Mouse (Mus musculus) liver, embryonic 13.5 days (tissue): ENCODE measurements around the gene Rnf20. TPM values are rescaled to one million over a fixed set of nuclear protein-coding genes. Genes with fewer than 3 reads are reported as not detected.

Experiments
- polyA plus RNA-seq: library from polyadenylated mRNA; unstranded; fragments of >200 nt; fragmentation: Nextera tagmentation; extraction: Ambion mirVana; gene quantifications from 2 replicates; pipeline ENCODE4 v1.2.1, GENCODE M21; 2015

Rnf20 gene
- polyA plus RNA-seq, 1 experiment from 2014 or later, result 17.0 TPM

Other genes starting within 250 kb of the Rnf20 start
- gene Acnat2, start 223.9 kb upstream of the Rnf20 start, polyA plus RNA-seq, result 0.36 and 0.43 TPM in 2 replicates
- 0.24 and 0.52 TPM in 2 replicates for gene Acnat1, start 158.1 kb upstream of the Rnf20 start, polyA plus RNA-seq
- 0.32 and 0.43 TPM in 2 replicates for gene Baat, start 125.4 kb upstream of the Rnf20 start, polyA plus RNA-seq
- gene Mrpl50, start 110.9 kb upstream of the Rnf20 start, polyA plus RNA-seq, result 57.8 and 74.2 TPM in 2 replicates
- gene Zfp189, start 110.8 kb upstream of the Rnf20 start, polyA plus RNA-seq, result 3.0 and 4.2 TPM in 2 replicates
- 143 and 163 TPM in 2 replicates for gene Aldob, start 82.5 kb upstream of the Rnf20 start, polyA plus RNA-seq
- 9.9 and 10.9 TPM in 2 replicates for gene Tmem246, start 34.1 kb upstream of the Rnf20 start, polyA plus RNA-seq
- gene Ppp3r2, start 50.0 kb downstream of the Rnf20 start, polyA plus RNA-seq, result not detected in 2 replicates
- gene Grin3a, start 213.7 kb downstream of the Rnf20 start, polyA plus RNA-seq, result 0.03 and 0.05 TPM in 2 replicates